In genomic region chr11:70871766-70872330, GRCm38 (mm10) we compare ENCODE assay signal across 11 mouse cellular contexts. TPM values are rescaled to one million over a fixed set of nuclear protein-coding genes. Genes with fewer than 3 reads are reported as not detected.
A peak's percentile ranks its signal among the peaks of the same experiment; 100 is the strongest.
DNase-seq lines count a peak whose midpoint lies in the region; ATAC-seq and TF ChIP-seq lines count a peak whose summit lies in the region.
"Had no signal": no experiment of that assay in that cellular context is flagged by ENCODE, and none has a peak within 500 bp of the region (broad histone marks: within the 10 kb centered on the region; RNA-seq: fewer than 3 reads in every experiment).

No protein-coding gene starts in this region.

- no peak for ATAC-seq in hindbrain, postnatal 0 days
- ATAC-seq in hindbrain, embryonic 16.5 days, result no peak
- ATAC-seq in lung, postnatal 0 days, result no peak
- no peak for ATAC-seq in hindbrain, embryonic 14.5 days (ENCODE audit: low FRiP score)
- ATAC-seq: activated CD4-positive, CD25-positive, alpha-beta regulatory T cell, adult 4 months had no signal

- H3K27me3 ChIP-seq in hindbrain, postnatal 0 days (ENCODE audit: insufficient read depth, low read length), result no peaks in the 10 kb centered on the region
- no peaks in the 10 kb centered on the region for H3K27me3 ChIP-seq in hindbrain, embryonic 16.5 days (replicated peaks; ENCODE audit: control insufficient read depth, insufficient read depth, low read length)
- H3K27me3 ChIP-seq in lung, postnatal 0 days (replicated peaks; ENCODE audit: insufficient read depth, low read length), result no peaks in the 10 kb centered on the region
- H3K27me3 ChIP-seq in hindbrain, embryonic 14.5 days (ENCODE audit: control insufficient read depth, insufficient read depth, low read length), result no peaks in the 10 kb centered on the region

- H3K4me1 ChIP-seq in hindbrain, postnatal 0 days (ENCODE audit: insufficient read depth, low read length), result peaks cover 5% of the 10 kb centered on the region; the same call in 1 of the 2 replicates
- peaks cover 3% of the 10 kb centered on the region; the same call in 1 of the 2 replicates for H3K4me1 ChIP-seq in hindbrain, embryonic 16.5 days (ENCODE audit: control insufficient read depth, insufficient read depth, low read depth, low read length)
- H3K4me1 ChIP-seq in lung, postnatal 0 days (ENCODE audit: insufficient read depth, low read depth, low read length), result peaks cover 9% of the 10 kb centered on the region
- H3K4me1 ChIP-seq in hindbrain, embryonic 14.5 days (replicated peaks; ENCODE audit: control insufficient read depth, insufficient read depth, low read length), result peaks cover 10% of the 10 kb centered on the region; the same call in 1 of the 2 replicates

- no peak overlapping the region for H3K4me2 ChIP-seq in hindbrain, postnatal 0 days (ENCODE audit: low read depth, low read length)
- no peak overlapping the region for H3K4me2 ChIP-seq in hindbrain, embryonic 16.5 days (ENCODE audit: low read length)
- H3K4me2 ChIP-seq in lung, postnatal 0 days (replicated peaks; ENCODE audit: low read depth, low read length), result no peak overlapping the region
- no peak overlapping the region for H3K4me2 ChIP-seq in hindbrain, embryonic 14.5 days (replicated peaks)

- WGBS in hindbrain, postnatal 0 days, result 81% methylated on average over 3 of the region's 3 CpGs
- 91% methylated on average over 3 of the region's 3 CpGs for WGBS in hindbrain, embryonic 16.5 days
- WGBS in lung, postnatal 0 days, result 66% methylated on average over 3 of the region's 3 CpGs
- WGBS in hindbrain, embryonic 14.5 days, result 91% methylated on average over 3 of the region's 3 CpGs

- H3K27ac ChIP-seq in hindbrain, postnatal 0 days, result no peak overlapping the region
- no peak overlapping the region for H3K27ac ChIP-seq in hindbrain, embryonic 16.5 days (ENCODE audit: low read depth, low read length)
- no peak overlapping the region for H3K27ac ChIP-seq in lung, postnatal 0 days (ENCODE audit: low read length)
- no peak overlapping the region for H3K27ac ChIP-seq in hindbrain, embryonic 14.5 days

- TF ChIP-seq CTCF in hindbrain, postnatal 0 days (IDR thresholded peaks at IDR 0.05; ENCODE audit: low read depth), result no peak
- no peak for TF ChIP-seq CTCF in lung, postnatal 0 days (IDR thresholded peaks at IDR 0.05)

- H3K9me3 ChIP-seq in hindbrain, postnatal 0 days (ENCODE audit: low read length), result no peaks in the 10 kb centered on the region
- H3K9me3 ChIP-seq in hindbrain, embryonic 16.5 days (ENCODE audit: control insufficient read depth, low read length), result no peaks in the 10 kb centered on the region
- no peaks in the 10 kb centered on the region for H3K9me3 ChIP-seq in lung, postnatal 0 days (ENCODE audit: low read length)
- H3K9me3 ChIP-seq in hindbrain, embryonic 14.5 days (ENCODE audit: control insufficient read depth, low read length), result no peaks in the 10 kb centered on the region

- DNase-seq in hindbrain, postnatal 0 days (ENCODE audit: low spot score), result peak; percentile 5
- peak; percentile 90 for DNase-seq in adrenal gland, adult 2 months
- DNase-seq in fibroblast of lung, adult 2 months (ENCODE audit: low read depth), result peak; percentile 32
- DNase-seq in lung, postnatal 0 days (ENCODE audit: low spot score), result peak; percentile 19
- DNase-seq in layer of hippocampus, adult 11-12 months (ENCODE audit: low spot score), result no peak
- no peak for DNase-seq in hindbrain, embryonic 14.5 days (ENCODE audit: low spot score)
- DNase-seq: cerebellum, postnatal 25 days; layer of hippocampus, postnatal 36 days; right cerebral cortex, adult 18-20 months had no signal

- no peak for TF ChIP-seq EP300 in lung, postnatal 0 days (IDR thresholded peaks at IDR 0.05)

- H3K4me3 ChIP-seq in hindbrain, postnatal 0 days (ENCODE audit: low read length), result no peak overlapping the region
- no peak overlapping the region for H3K4me3 ChIP-seq in hindbrain, embryonic 16.5 days (ENCODE audit: low read length)
- H3K4me3 ChIP-seq in lung, postnatal 0 days (ENCODE audit: low read depth, low read length), result no peak overlapping the region
- no peak overlapping the region for H3K4me3 ChIP-seq in hindbrain, embryonic 14.5 days (replicated peaks; ENCODE audit: low read length)

- H3K36me3 ChIP-seq in hindbrain, postnatal 0 days (ENCODE audit: insufficient read depth, low read length), result no peaks in the 10 kb centered on the region
- no peaks in the 10 kb centered on the region for H3K36me3 ChIP-seq in hindbrain, embryonic 16.5 days (ENCODE audit: control insufficient read depth, insufficient read depth, low read length)
- no peaks in the 10 kb centered on the region for H3K36me3 ChIP-seq in lung, postnatal 0 days (ENCODE audit: insufficient read depth, low read length)
- no peaks in the 10 kb centered on the region for H3K36me3 ChIP-seq in hindbrain, embryonic 14.5 days (replicated peaks; ENCODE audit: control insufficient read depth, insufficient read depth)

- H3K9ac ChIP-seq in hindbrain, postnatal 0 days (replicated peaks; ENCODE audit: low read length), result no peak overlapping the region
- no peak overlapping the region for H3K9ac ChIP-seq in hindbrain, embryonic 16.5 days (ENCODE audit: low read depth, low read length)
- no peak overlapping the region; the same call in 1 of the 2 replicates for H3K9ac ChIP-seq in lung, postnatal 0 days (replicated peaks; ENCODE audit: low read depth)
- no peak overlapping the region for H3K9ac ChIP-seq in hindbrain, embryonic 14.5 days

RNA-seq across cellular contexts. Expression of gene Rabep1, which starts 27.3 kb away (rescaled TPM):
- 45.7 and 47.1 TPM in 2 replicates for total RNA-seq in hindbrain, postnatal 0 days (2014; rRNA removed)
- 101 and 104 TPM in 2 replicates for polyA plus RNA-seq in hindbrain, postnatal 0 days (2015; fragmentation: Nextera tagmentation; extraction: Ambion mirVana)
- polyA plus RNA-seq in hindbrain, embryonic 16.5 days (2015; fragmentation: Nextera tagmentation; extraction: Ambion mirVana), result 77.1 and 88.1 TPM in 2 replicates
- total RNA-seq in adrenal gland, adult 2 months (2021), result 100 to 1,000 TPM; 141 to 170 TPM
- polyA plus RNA-seq in adrenal gland, adult 2 months (2012; rRNA removed), result 21.3 and 25.9 TPM in 2 replicates
- 35.3 and 35.6 TPM in 2 replicates for polyA plus RNA-seq in lung, postnatal 0 days (2015; fragmentation: Nextera tagmentation; extraction: Ambion mirVana)
- 77.5 and 86.4 TPM in 2 replicates for polyA plus RNA-seq in hindbrain, embryonic 14.5 days (2014; fragmentation: Nextera tagmentation; extraction: Ambion mirVana)

RNA-seq across cellular contexts. Expression of gene Scimp, which starts 59.5 kb away (rescaled TPM):
- not detected in 2 replicates for total RNA-seq in hindbrain, postnatal 0 days (2014; rRNA removed)
- 0.14 TPM in 1 of 2 replicates, not detected in the other for polyA plus RNA-seq in hindbrain, postnatal 0 days (2015; fragmentation: Nextera tagmentation; extraction: Ambion mirVana)
- 0.19 TPM in 1 of 2 replicates, not detected in the other for polyA plus RNA-seq in hindbrain, embryonic 16.5 days (2015; fragmentation: Nextera tagmentation; extraction: Ambion mirVana)
- total RNA-seq in adrenal gland, adult 2 months (2021), result 1 to 10 TPM in 1 of 2 experiments, under 1 TPM in 1; 0.81 to 3.5 TPM
- polyA plus RNA-seq in adrenal gland, adult 2 months (2012; rRNA removed), result 1.2 and 1.3 TPM in 2 replicates
- 0.96 and 2.1 TPM in 2 replicates for polyA plus RNA-seq in lung, postnatal 0 days (2015; fragmentation: Nextera tagmentation; extraction: Ambion mirVana)
- not detected in 2 replicates for polyA plus RNA-seq in hindbrain, embryonic 14.5 days (2014; fragmentation: Nextera tagmentation; extraction: Ambion mirVana)
- total RNA-seq: layer of hippocampus, postnatal 36 days had no signal

Comparison
In these comparisons a context has a peak if more than half of its experiments do, and no peak if none do; other contexts are left out.
1. DNase-seq: peak in hindbrain, postnatal 0 days (single experiment), adrenal gland, adult 2 months (single experiment), fibroblast of lung, adult 2 months (single experiment) and lung, postnatal 0 days (single experiment); none in layer of hippocampus, adult 11-12 months (single experiment) and hindbrain, embryonic 14.5 days (single experiment).